Mouse (Mus musculus) kidney, embryonic 14.5 days (tissue): ENCODE measurements around the gene Tnks2. TPM values are rescaled to one million over a fixed set of nuclear protein-coding genes. Genes with fewer than 3 reads are reported as not detected.
A peak's percentile ranks its signal among the peaks of the same experiment; 100 is the strongest.

Source experiments
- ATAC-seq: fragments of 200-750 bp; cut with Nextera tagmentation; 2 replicates; pipeline ENCODE4 v1.8.0; 2017; ENCODE audit warnings: moderate number of reproducible peaks, mild to moderate bottlenecking, moderate TSS enrichment, moderate library complexity; ENCODE audit not compliant: low FRiP score, low TSS enrichment
- H3K27ac ChIP-seq: fragments of 300-500 bp; sonication (generic); 2 replicates; pipeline ENCODE4 v1.5.1; 2014; ENCODE audit warnings: low read depth, mild to moderate bottlenecking, low read length, moderate library complexity, mixed read lengths
- H3K27me3 ChIP-seq: fragments of 300-500 bp; sonication (generic); 2 replicates; pipeline ENCODE4 v1.6.1; 2014; ENCODE audit warnings: mild to moderate bottlenecking, low read length; ENCODE audit not compliant: control insufficient read depth, insufficient read depth
- H3K36me3 ChIP-seq: fragments of 300-500 bp; sonication (generic); 2 replicates; pipeline ENCODE4 v1.6.1; 2014; ENCODE audit warnings: low read length, mixed read lengths; ENCODE audit not compliant: control insufficient read depth, insufficient read depth
- H3K4me1 ChIP-seq: fragments of 300-500 bp; sonication (generic); 2 replicates; pipeline ENCODE4 v1.6.1; 2014; ENCODE audit warnings: low read length, mixed read lengths; ENCODE audit not compliant: control insufficient read depth, insufficient read depth
- H3K4me2 ChIP-seq: fragments of 300-500 bp; sonication (generic); replicated peaks from 2 replicates; pipeline ENCODE4 v1.6.1; 2014; ENCODE audit warnings: low read depth, mild to moderate bottlenecking, low read length
- H3K4me3 ChIP-seq: fragments of 300-500 bp; sonication (generic); 2 replicates; pipeline ENCODE4 v1.5.1; 2014; ENCODE audit warnings: mild to moderate bottlenecking, low read length
- H3K9ac ChIP-seq: fragments of 300-500 bp; sonication (generic); 2 replicates; pipeline ENCODE4 v1.6.1; 2014; ENCODE audit warnings: low read depth, mild to moderate bottlenecking, low read length, moderate library complexity
- H3K9me3 ChIP-seq: fragments of 300-500 bp; sonication (generic); 2 replicates; pipeline ENCODE4 v1.6.1; 2016; ENCODE audit warnings: low read length; ENCODE audit not compliant: control insufficient read depth
- WGBS: fragments of 180-500 bp; shearing (Covaris S2); extraction: QIAGEN DNeasy Blood & Tissue Kit; methylation state at CpG from one replicate; pipeline ENCODE4 v1.1.7; 2014; 5-methylcytosine and 5-hydroxymethylcytosine counted together
- polyA plus RNA-seq: library from polyadenylated mRNA; unstranded; fragments of >200 nt; fragmentation: Nextera tagmentation; extraction: Ambion mirVana; gene quantifications from 2 replicates; pipeline ENCODE4 v1.2.1, GENCODE M21; 2014

The Tnks2 gene
- polyA plus RNA-seq, 1 experiment from 2014 or later, result 93.9 TPM

- ATAC-seq, result peak; percentile 28; the same call in 1 of the 2 replicates
- no peak overlapping the region for H3K4me3 ChIP-seq
- WGBS, result 18% methylated on average over 10 of the region's 10 CpGs
Measured at GRCm38 (mm10) chr19:36896791-36897569, 62.9 kb downstream of the Tnks2 start.

GRCm38 (mm10) chr19:36897778-36898177, 63.7 kb downstream of the Tnks2 start:
- no peaks in the 10 kb centered on the region for H3K9me3 ChIP-seq
- ATAC-seq, result no peak; the same call in 1 of the 2 replicates
- no peaks in the 10 kb centered on the region for H3K27me3 ChIP-seq
- H3K4me2 ChIP-seq, result no peak overlapping the region
- H3K27ac ChIP-seq, result no peak overlapping the region
- no peak overlapping the region for H3K4me3 ChIP-seq
- H3K9ac ChIP-seq, result no peak overlapping the region
- H3K4me1 ChIP-seq, result peaks cover 4% of the 10 kb centered on the region; the same call in 1 of the 2 replicates
- 46% methylated on average over 9 of the region's 9 CpGs for WGBS
- H3K36me3 ChIP-seq, result peaks cover 15% of the 10 kb centered on the region

More at GRCm38 (mm10) chr19:36896791-36897569, 62.9 kb downstream of the Tnks2 start:
- Histone ChIP-seq H3K4me2 (no peak overlapping the region), H3K9ac (no peak overlapping the region), H3K27ac (no peak overlapping the region), H3K27me3 (no peaks in the 10 kb centered on the region), H3K36me3 (peaks cover 21% of the 10 kb centered on the region), H3K4me1 (peaks cover 4% of the 10 kb centered on the region; the same call in 1 of the 2 replicates), H3K9me3 (no peaks in the 10 kb centered on the region)

- H3K9me3 ChIP-seq, result no peaks in the 10 kb centered on the region
- no peak overlapping the region for H3K4me3 ChIP-seq
- no peaks in the 10 kb centered on the region for H3K27me3 ChIP-seq
- no peaks in the 10 kb centered on the region for H3K36me3 ChIP-seq
- H3K9ac ChIP-seq, result no peak overlapping the region
- WGBS, result 33% methylated on average over 7 of the region's 7 CpGs
- no peak overlapping the region for H3K27ac ChIP-seq
- no peaks in the 10 kb centered on the region for H3K4me1 ChIP-seq
- no peak for ATAC-seq
- peak overlapping the region; percentile 88 for H3K4me2 ChIP-seq
Measured at GRCm38 (mm10) chr19:36903377-36903776, 69.3 kb downstream of the Tnks2 start.

- Histone ChIP-seq H3K9ac (peak overlapping the region; percentile 68), H3K36me3 (no peaks in the 10 kb centered on the region), H3K27me3 (no peaks in the 10 kb centered on the region), H3K27ac (no peak overlapping the region), H3K4me1 (no peaks in the 10 kb centered on the region), H3K4me3 (peak overlapping the region; percentile 59), H3K9me3 (no peaks in the 10 kb centered on the region), H3K4me2 (peak overlapping the region; percentile 88)
- peak; percentile 83 for ATAC-seq
- WGBS, result 3% methylated on average over 40 of the region's 41 CpGs
Measured at GRCm38 (mm10) chr19:36904211-36905007, 70.4 kb downstream of the Tnks2 start.

GRCm38 (mm10) chr19:36909150-36909549, 75.1 kb downstream of the Tnks2 start:
- no peak for ATAC-seq
- 78% methylated on average over 3 of the region's 3 CpGs for WGBS
- Histone ChIP-seq H3K27ac (no peak overlapping the region), H3K27me3 (no peaks in the 10 kb centered on the region), H3K36me3 (no peaks in the 10 kb centered on the region), H3K9ac (no peak overlapping the region), H3K4me2 (no peak overlapping the region), H3K9me3 (no peaks in the 10 kb centered on the region), H3K4me3 (no peak overlapping the region), H3K4me1 (no peaks in the 10 kb centered on the region)

- H3K27ac ChIP-seq, result no peak overlapping the region
- H3K27me3 ChIP-seq, result no peaks in the 10 kb centered on the region
- H3K9me3 ChIP-seq, result no peaks in the 10 kb centered on the region
- H3K9ac ChIP-seq, result no peak overlapping the region
- H3K36me3 ChIP-seq, result no peaks in the 10 kb centered on the region
- 0 out of 2 replicates have a peak, but pooled peaks have one; percentile 18 for ATAC-seq
- no peak overlapping the region for H3K4me3 ChIP-seq
- 28% methylated on average over 9 of the region's 9 CpGs for WGBS
- H3K4me1 ChIP-seq, result no peaks in the 10 kb centered on the region
- H3K4me2 ChIP-seq, result no peak overlapping the region
Measured at GRCm38 (mm10) chr19:36909676-36910292, 75.8 kb downstream of the Tnks2 start.

GRCm38 (mm10) chr19:36910424-36911045, 76.5 kb downstream of the Tnks2 start:
- H3K36me3 ChIP-seq, result no peaks in the 10 kb centered on the region
- 36% methylated on average over 12 of the region's 12 CpGs for WGBS
- no peak for ATAC-seq
- H3K9me3 ChIP-seq, result no peaks in the 10 kb centered on the region
- H3K27me3 ChIP-seq, result no peaks in the 10 kb centered on the region
- H3K4me3 ChIP-seq, result no peak overlapping the region
- H3K4me1 ChIP-seq, result no peaks in the 10 kb centered on the region
- no peak overlapping the region for H3K27ac ChIP-seq
- H3K4me2 ChIP-seq, result no peak overlapping the region
- no peak overlapping the region for H3K9ac ChIP-seq

GRCm38 (mm10) chr19:36913064-36913463, 79.0 kb downstream of the Tnks2 start:
- WGBS, result 70% methylated on average over 7 of the region's 7 CpGs
- H3K36me3 ChIP-seq, result no peaks in the 10 kb centered on the region
- H3K27me3 ChIP-seq, result no peaks in the 10 kb centered on the region
- H3K27ac ChIP-seq, result no peak overlapping the region
- H3K9me3 ChIP-seq, result no peaks in the 10 kb centered on the region
- no peak overlapping the region for H3K4me2 ChIP-seq
- no peak for ATAC-seq
- peaks cover under 1% of the 10 kb centered on the region; the same call in 1 of the 2 replicates for H3K4me1 ChIP-seq
- no peak overlapping the region for H3K4me3 ChIP-seq
- no peak overlapping the region for H3K9ac ChIP-seq
